Mouse (Mus musculus): ENCODE data around the gene Vmn2r60. TPM values are rescaled to one million over a fixed set of nuclear protein-coding genes. Genes with fewer than 3 reads are reported as not detected.
"Not testable (repeated sequence)": the region's sequence is repeated elsewhere in the genome, so short reads cannot be mapped to it uniquely, and the experiment has no call there.

The Vmn2r60 gene
- under 1 TPM; 0.09 TPM for total RNA-seq (2021)
- long read RNA-seq, experiment 1: 0 reads
- long read RNA-seq, experiment 2: 0 reads

GRCm38 (mm10) chr7:42107470-42107869 is at the start of gene Vmn2r60:
Gene Vmn2r60, plus strand, starts transcription at chr7:42107770.
- DNase-seq (ENCODE audit: extremely low spot score in 1 of 2, low spot score in 2 of 2): no peak
- TF ChIP-seq CTCF (IDR thresholded peaks at IDR 0.05): no peak
- Histone ChIP-seq H3K27ac (no peak within 1 kb of the TSS), H3K4me3 (no peak within 1 kb of the TSS)
- intact Hi-C loops (cut with DNase I): no loop called here

- DNase-seq (ENCODE audit: extremely low spot score in 1 of 2, low spot score in 2 of 2): no peak
- intact Hi-C loops (cut with DNase I): no loop called here
- Histone ChIP-seq H3K27ac (no peak within 1 kb of the TSS), H3K4me3 (no peak within 1 kb of the TSS)
- no peak for TF ChIP-seq CTCF (IDR thresholded peaks at IDR 0.05)
Observed at GRCm38 (mm10) chr7:42058923-42059322, 48.6 kb upstream of the Vmn2r60 start, which contains the start of gene Vmn2r59. Gene Vmn2r59, minus strand, starts transcription at chr7:42059023.

- intact Hi-C loops (cut with DNase I); H3K27ac ChIP-seq; H3K4me3 ChIP-seq; DNase-seq (ENCODE audit: extremely low spot score in 1 of 2, low spot score in 2 of 2): not testable (repeated sequence)
Observed at GRCm38 (mm10) chr7:42107061-42107460, 509 bp upstream of the Vmn2r60 start.

Other genes with a start within 250 kb of the Vmn2r60 start
- gene Vmn2r58, start 235.1 kb upstream of the Vmn2r60 start, total RNA-seq (2021): not detected
- not detected for gene Vmn2r59, start 48.7 kb upstream of the Vmn2r60 start, total RNA-seq (2021)
- not detected for gene Vmn2r61, start 152.3 kb downstream of the Vmn2r60 start, total RNA-seq (2021)

Measured in left cerebral cortex, adult 2 months (tissue).